Mouse (Mus musculus) midbrain, postnatal 0 days (tissue): Measurements from ENCODE around the gene Csnk1e. TPM values are rescaled to one million over a fixed set of nuclear protein-coding genes. Genes with fewer than 3 reads are reported as not detected.

Source experiments
- ATAC-seq: fragments of 200-750 bp; cut with Nextera tagmentation; 2 replicates; pipeline ENCODE4 v1.8.0; 2017; ENCODE audit warnings: moderate number of reproducible peaks, mild to moderate bottlenecking, moderate TSS enrichment, moderate library complexity; ENCODE audit not compliant: low FRiP score
- DNase-seq: peaks from one replicate; pipeline ENCODE4 v3.0.0-alpha.2; 2015; ENCODE audit warnings: low spot score
- H3K27ac ChIP-seq: fragments of 300-500 bp; sonication (generic); 2 replicates; pipeline ENCODE4 v1.5.1; 2014; ENCODE audit warnings: low read depth, mild to moderate bottlenecking, low read length, mixed read lengths
- H3K27me3 ChIP-seq: fragments of 300-500 bp; sonication (generic); 2 replicates; pipeline ENCODE4 v1.6.1; 2014; ENCODE audit warnings: low read length, control low read depth, mixed read lengths; ENCODE audit not compliant: insufficient read depth
- H3K36me3 ChIP-seq: fragments of 300-500 bp; sonication (generic); 2 replicates; pipeline ENCODE4 v1.6.1; 2014; ENCODE audit warnings: low read length, control low read depth, mixed read lengths; ENCODE audit not compliant: insufficient read depth
- H3K4me1 ChIP-seq: fragments of 300-500 bp; sonication (generic); 2 replicates; pipeline ENCODE4 v1.6.1; 2014; ENCODE audit warnings: mild to moderate bottlenecking, control low read depth, antibody characterized with exemption, low read length, mixed read lengths; ENCODE audit not compliant: insufficient read depth
- H3K4me2 ChIP-seq: fragments of 300-500 bp; sonication (generic); 2 replicates; pipeline ENCODE4 v1.6.1; 2014; ENCODE audit warnings: low read depth, mild to moderate bottlenecking, low read length, mixed read lengths; ENCODE audit not compliant: poor library complexity, severe bottlenecking
- H3K4me3 ChIP-seq: fragments of 300-500 bp; sonication (generic); 2 replicates; pipeline ENCODE4 v1.5.1; 2014; ENCODE audit warnings: low read depth, mild to moderate bottlenecking, low read length, moderate library complexity
- H3K9ac ChIP-seq: fragments of 300-500 bp; sonication (generic); replicated peaks from 2 replicates; pipeline ENCODE4 v1.6.1; 2014; ENCODE audit warnings: mild to moderate bottlenecking, low read length, moderate library complexity, mixed read lengths; ENCODE audit not compliant: poor library complexity, severe bottlenecking
- H3K9me3 ChIP-seq: fragments of 300-500 bp; sonication (generic); 2 replicates; pipeline ENCODE4 v1.6.1; 2016; ENCODE audit warnings: low read length, control low read depth
- CTCF ChIP-seq: IDR thresholded peaks from 2 replicates; pipeline ENCODE4 v1.5.1; 2016; ENCODE audit warnings: antibody characterized with exemption, mild to moderate bottlenecking
- WGBS: fragments of 180-500 bp; shearing (Covaris S2); extraction: QIAGEN DNeasy Blood & Tissue Kit; methylation state at CpG from one replicate; pipeline ENCODE4 v1.1.7; 2014; 5-methylcytosine and 5-hydroxymethylcytosine counted together
- polyA plus RNA-seq: library from polyadenylated mRNA; unstranded; fragments of >200 nt; fragmentation: Nextera tagmentation; extraction: Ambion mirVana; gene quantifications from 2 replicates; pipeline ENCODE4 v1.2.1, GENCODE M21; 2015
- total RNA-seq: library from RNA; depleted of rRNA; stranded (reverse); fragments of >200 nt; gene quantifications from 2 replicates; pipeline ENCODE4 v1.2.3, GENCODE M21; 2014

The Csnk1e gene
- total and polyA plus RNA-seq, 2 experiments from 2014 or later, result 195 to 378 TPM

DNA sequence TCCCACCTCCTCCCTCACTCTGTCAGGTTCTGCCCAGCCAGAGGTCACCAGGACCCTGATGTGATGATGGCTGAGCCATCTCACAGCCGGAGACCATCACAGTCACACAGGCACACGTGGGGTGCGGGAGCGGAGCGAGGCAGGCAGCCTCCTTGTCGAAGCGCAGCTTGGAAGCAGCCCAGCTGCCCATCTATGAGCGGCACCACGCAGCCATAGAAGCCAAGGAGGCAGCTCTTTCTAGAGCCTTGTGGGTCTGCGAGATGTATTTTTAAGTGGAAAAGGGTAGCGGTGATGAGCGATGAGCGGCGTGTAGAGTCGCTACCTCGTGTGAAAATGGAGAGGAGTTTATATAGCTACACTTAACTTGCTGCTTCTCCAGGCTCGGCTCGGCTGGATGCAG lies 38.2 kb upstream of the Csnk1e start:
- ATAC-seq, result no peak
- Histone ChIP-seq H3K36me3 (no peaks in the 10 kb centered on the region), H3K9me3 (no peaks in the 10 kb centered on the region), H3K4me2 (no peak overlapping the region), H3K4me3 (no peak overlapping the region), H3K9ac (no peak overlapping the region), H3K4me1 (no peaks in the 10 kb centered on the region), H3K27me3 (0 out of 2 replicates have a peak, but pooled peaks cover 5% of the 10 kb centered on the region), H3K27ac (no peak overlapping the region)
- DNase-seq, result no peak
- no peak for TF ChIP-seq CTCF
- WGBS, result 47% methylated on average over 18 of the region's 18 CpGs

DNA sequence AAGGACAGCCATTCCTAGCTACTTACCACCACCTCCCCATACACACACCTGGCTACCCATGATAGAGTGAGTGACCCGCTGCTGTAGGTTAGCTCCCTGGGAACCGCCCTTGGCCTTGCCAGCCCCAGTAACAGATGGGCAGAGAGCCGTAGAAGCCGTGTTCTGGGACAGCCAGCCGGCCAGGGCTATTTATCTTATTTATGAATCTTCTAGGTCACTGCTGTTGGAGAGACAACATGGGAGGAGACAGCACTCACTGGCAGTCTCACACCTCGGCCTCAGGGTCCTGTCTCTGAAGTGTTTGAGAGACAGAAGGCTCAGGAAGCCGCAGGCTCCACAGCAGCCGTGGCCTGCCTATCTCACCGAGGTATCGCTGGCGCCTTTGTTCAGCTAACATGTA lies 34.1 kb upstream of the Csnk1e start:
- TF ChIP-seq CTCF, result no peak
- Histone ChIP-seq H3K9me3 (no peaks in the 10 kb centered on the region), H3K4me1 (no peaks in the 10 kb centered on the region), H3K4me3 (no peak overlapping the region), H3K36me3 (no peaks in the 10 kb centered on the region), H3K9ac (no peak overlapping the region), H3K4me2 (no peak overlapping the region), H3K27ac (no peak overlapping the region), H3K27me3 (0 out of 2 replicates have a peak, but pooled peaks cover 5% of the 10 kb centered on the region)
- DNase-seq, result no peak
- WGBS, result 65% methylated on average over 11 of the region's 11 CpGs
- ATAC-seq, result no peak

GRCm38 (mm10) chr15:79481181-79481688 lies 25.9 kb upstream of the Csnk1e start:
- Histone ChIP-seq H3K4me1 (no peaks in the 10 kb centered on the region), H3K4me2 (no peak overlapping the region; the same call in 1 of the 2 replicates), H3K9ac (no peak overlapping the region), H3K27ac (no peak overlapping the region), H3K27me3 (no peaks in the 10 kb centered on the region), H3K9me3 (no peaks in the 10 kb centered on the region), H3K36me3 (no peaks in the 10 kb centered on the region), H3K4me3 (no peak overlapping the region)
- no peak for TF ChIP-seq CTCF
- WGBS, result 14% methylated on average over 15 of the region's 15 CpGs
- DNase-seq, result no peak
- ATAC-seq, result no peak

GRCm38 (mm10) chr15:79477227-79477626 lies 21.9 kb upstream of the Csnk1e start:
- Histone ChIP-seq H3K27me3 (no peaks in the 10 kb centered on the region), H3K27ac (no peak overlapping the region), H3K4me3 (no peak overlapping the region), H3K36me3 (no peaks in the 10 kb centered on the region), H3K4me2 (no peak overlapping the region), H3K9me3 (no peaks in the 10 kb centered on the region), H3K4me1 (no peaks in the 10 kb centered on the region), H3K9ac (no peak overlapping the region)
- DNase-seq (no peak), ATAC-seq (no peak)
- 65% methylated on average over 6 of the region's 6 CpGs for WGBS
- TF ChIP-seq CTCF, result no peak

GRCm38 (mm10) chr15:79473638-79474355 lies 18.4 kb upstream of the Csnk1e start:
- DNase-seq (no peak), ATAC-seq (no peak)
- no peaks in the 10 kb centered on the region for H3K4me1 ChIP-seq
- H3K9ac ChIP-seq, result no peak overlapping the region
- no peak overlapping the region for H3K27ac ChIP-seq
- H3K4me2 ChIP-seq, result no peak overlapping the region
- H3K27me3 ChIP-seq, result no peaks in the 10 kb centered on the region
- peak; percentile 19 for TF ChIP-seq CTCF
- no peak overlapping the region for H3K4me3 ChIP-seq
- 57% methylated on average over 12 of the region's 12 CpGs for WGBS
- H3K9me3 ChIP-seq, result no peaks in the 10 kb centered on the region
- H3K36me3 ChIP-seq, result no peaks in the 10 kb centered on the region

DNA sequence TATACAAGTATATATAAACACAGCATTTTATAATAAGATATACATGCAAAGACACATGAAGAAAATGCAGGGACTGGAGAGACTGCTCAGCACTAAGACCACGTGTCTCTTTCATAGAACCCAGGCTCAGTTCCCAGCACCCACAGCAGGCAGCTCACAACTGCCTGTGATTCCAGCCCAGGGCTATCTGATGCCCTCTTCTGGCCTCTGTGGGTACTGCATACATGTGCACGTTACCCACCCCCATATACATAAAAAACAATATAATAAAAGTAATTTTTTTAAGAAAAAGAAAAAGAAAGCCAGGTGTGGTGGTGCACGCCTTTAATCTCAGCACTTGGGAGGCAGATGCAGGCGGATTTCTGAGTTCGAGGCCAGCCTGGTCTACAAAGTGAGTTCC lies 17.7 kb upstream of the Csnk1e start:
- WGBS, result 90% methylated on average over 5 of the region's 5 CpGs
- TF ChIP-seq CTCF, result peak; percentile 25

More for the DNA sequence above, 17.7 kb upstream of the Csnk1e start:
- H3K4me2 ChIP-seq, result no peak overlapping the region
- H3K9ac ChIP-seq, result no peak overlapping the region
- DNase-seq, result no peak
- no peak overlapping the region for H3K27ac ChIP-seq
- H3K36me3 ChIP-seq, result no peaks in the 10 kb centered on the region
- ATAC-seq, result no peak
- H3K4me3 ChIP-seq, result no peak overlapping the region
- no peaks in the 10 kb centered on the region for H3K9me3 ChIP-seq
- H3K27me3 ChIP-seq, result no peaks in the 10 kb centered on the region
- no peaks in the 10 kb centered on the region for H3K4me1 ChIP-seq
